Mouse (Mus musculus): ENCODE results near the gene Krt80.

- TF ChIP-seq CTCF (IDR thresholded peaks at IDR 0.05; ENCODE audit: low read depth, low read length) = no peak
- no peak for TF ChIP-seq POLR2A (IDR thresholded peaks at IDR 0.05; ENCODE audit: insufficient read depth, low read length)
These were observed 4.2 kb downstream of the Krt80 start for GRCm38 (mm10) chr15:101365721-101366120.
